Mouse (Mus musculus) hindbrain, embryonic 11.5 days (tissue): ENCODE results near the gene Tmco3. TPM values are rescaled to one million over a fixed set of nuclear protein-coding genes. Genes with fewer than 3 reads are reported as not detected.

Experiments used
- ATAC-seq: fragments of 200-750 bp; cut with Nextera tagmentation; 2 replicates; pipeline ENCODE4 v1.8.0; 2017; ENCODE audit warnings: mild to moderate bottlenecking, moderate TSS enrichment, moderate library complexity; ENCODE audit not compliant: low FRiP score
- DNase-seq: peaks from one replicate; pipeline ENCODE4 v3.0.0-alpha.2; 2015; ENCODE audit warnings: low spot score
- H3K27ac ChIP-seq: fragments of 300-500 bp; sonication (generic); 2 replicates; pipeline ENCODE4 v1.5.1; 2014; ENCODE audit warnings: mild to moderate bottlenecking, low read depth, low read length
- H3K27me3 ChIP-seq: fragments of 300-500 bp; sonication (generic); 2 replicates; pipeline ENCODE4 v1.6.1; 2014; ENCODE audit warnings: mild to moderate bottlenecking, low read length, moderate library complexity, mixed read lengths; ENCODE audit not compliant: control insufficient read depth, insufficient read depth
- H3K36me3 ChIP-seq: fragments of 300-500 bp; sonication (generic); 2 replicates; pipeline ENCODE4 v1.6.1; 2014; ENCODE audit warnings: mild to moderate bottlenecking, low read length, moderate library complexity, mixed read lengths; ENCODE audit not compliant: control insufficient read depth, insufficient read depth
- H3K4me1 ChIP-seq: fragments of 300-500 bp; sonication (generic); replicated peaks from 2 replicates; pipeline ENCODE4 v1.6.1; 2014; ENCODE audit warnings: low read length, mixed read lengths; ENCODE audit not compliant: control insufficient read depth, insufficient read depth
- H3K4me2 ChIP-seq: fragments of 300-500 bp; sonication (generic); replicated peaks from 2 replicates; pipeline ENCODE4 v1.6.1; 2014; ENCODE audit warnings: mild to moderate bottlenecking, low read depth, low read length
- H3K4me3 ChIP-seq: fragments of 300-500 bp; sonication (generic); 2 replicates; pipeline ENCODE4 v1.5.1; 2014; ENCODE audit warnings: low read depth, low read length
- H3K9ac ChIP-seq: fragments of 300-500 bp; sonication (generic); 2 replicates; pipeline ENCODE4 v1.6.1; 2014; ENCODE audit warnings: low read depth, low read length
- H3K9me3 ChIP-seq: fragments of 300-500 bp; sonication (generic); 2 replicates; pipeline ENCODE4 v1.6.1; 2016; ENCODE audit warnings: low read length; ENCODE audit not compliant: control insufficient read depth
- WGBS: fragments of 180-500 bp; shearing (Covaris S2); extraction: QIAGEN DNeasy Blood & Tissue Kit; methylation state at CpG from one replicate; pipeline ENCODE4 v1.1.7; 2014; 5-methylcytosine and 5-hydroxymethylcytosine counted together
- polyA plus RNA-seq: library from polyadenylated mRNA; unstranded; fragments of >200 nt; fragmentation: Nextera tagmentation; extraction: Ambion mirVana; gene quantifications from 2 replicates; pipeline ENCODE4 v1.2.1, GENCODE M21; 2014

The Tmco3 gene
- polyA plus RNA-seq = 36.0 and 37.1 TPM in 2 replicates

- H3K4me3 ChIP-seq = peak within 1 kb of the TSS; percentile 81
- peak; percentile 98 for DNase-seq
- no peaks in the 10 kb centered on the region for H3K27me3 ChIP-seq
- H3K9me3 ChIP-seq = no peaks in the 10 kb centered on the region
- no peaks in the 10 kb centered on the region for H3K36me3 ChIP-seq
- ATAC-seq = peak; percentile 94
- H3K4me1 ChIP-seq = peaks cover 5% of the 10 kb centered on the region; the same call in 1 of the 2 replicates
- H3K9ac ChIP-seq = peak within 1 kb of the TSS; percentile 82
- H3K27ac ChIP-seq = peak within 1 kb of the TSS; percentile 86
- WGBS = under 1% methylated on average over 79 of the region's 79 CpGs
- H3K4me2 ChIP-seq = peak within 1 kb of the TSS; percentile 90
Measured at GRCm38 (mm10) chr8:13287692-13288623, at the start of gene Tmco3, which contains the start of gene Dcun1d2. TSS of gene Tmco3 (plus strand) at chr8:13288190. TSS of gene Dcun1d2 (minus strand) at chr8:13288131.

GRCm38 (mm10) chr8:13240055-13240454 is 47.9 kb upstream of the Tmco3 start:
- Histone ChIP-seq H3K4me3 (no peak overlapping the region), H3K27me3 (no peaks in the 10 kb centered on the region), H3K36me3 (no peaks in the 10 kb centered on the region), H3K4me1 (no peaks in the 10 kb centered on the region), H3K9me3 (no peaks in the 10 kb centered on the region), H3K9ac (no peak overlapping the region), H3K4me2 (no peak overlapping the region), H3K27ac (no peak overlapping the region)
- WGBS = 91% methylated on average over 9 of the region's 9 CpGs
- DNase-seq = no peak
- no peak for ATAC-seq

GRCm38 (mm10) chr8:13240691-13241090 is 47.3 kb upstream of the Tmco3 start:
- DNase-seq (no peak), ATAC-seq (no peak)
- H3K4me1 ChIP-seq = no peaks in the 10 kb centered on the region
- H3K36me3 ChIP-seq = no peaks in the 10 kb centered on the region
- whole genome bisulfite sequencing = 84% methylated on average over 7 of the region's 7 CpGs
- no peaks in the 10 kb centered on the region for H3K27me3 ChIP-seq
- no peak overlapping the region for H3K9ac ChIP-seq
- no peak overlapping the region for H3K4me2 ChIP-seq
- no peak overlapping the region for H3K4me3 ChIP-seq
- no peak overlapping the region for H3K27ac ChIP-seq
- H3K9me3 ChIP-seq = no peaks in the 10 kb centered on the region

GRCm38 (mm10) chr8:13242985-13243870 is 44.8 kb upstream of the Tmco3 start:
- no peak for ATAC-seq
- H3K4me2 ChIP-seq = no peak overlapping the region
- WGBS = 82% methylated on average over 10 of the region's 10 CpGs

GRCm38 (mm10) chr8:13244343-13244880 is 43.6 kb upstream of the Tmco3 start:
- Histone ChIP-seq H3K27me3 (no peaks in the 10 kb centered on the region), H3K27ac (no peak overlapping the region), H3K9me3 (no peaks in the 10 kb centered on the region), H3K9ac (no peak overlapping the region), H3K36me3 (no peaks in the 10 kb centered on the region), H3K4me2 (no peak overlapping the region), H3K4me3 (no peak overlapping the region), H3K4me1 (no peaks in the 10 kb centered on the region)
- DNase-seq (no peak), ATAC-seq (no peak)
- 88% methylated on average over 11 of the region's 11 CpGs for WGBS

More at GRCm38 (mm10) chr8:13242985-13243870, 44.8 kb upstream of the Tmco3 start:
- H3K4me1 ChIP-seq = no peaks in the 10 kb centered on the region
- H3K9me3 ChIP-seq = no peaks in the 10 kb centered on the region
- DNase-seq = no peak
- no peak overlapping the region for H3K27ac ChIP-seq
- H3K9ac ChIP-seq = no peak overlapping the region
- no peaks in the 10 kb centered on the region for H3K27me3 ChIP-seq
- no peaks in the 10 kb centered on the region for H3K36me3 ChIP-seq
- no peak overlapping the region for H3K4me3 ChIP-seq

- H3K4me2 ChIP-seq = no peak overlapping the region
- H3K27ac ChIP-seq = no peak overlapping the region
- no peaks in the 10 kb centered on the region for H3K27me3 ChIP-seq
- H3K4me1 ChIP-seq = no peaks in the 10 kb centered on the region
- H3K4me3 ChIP-seq = no peak overlapping the region
- DNase-seq = no peak
- H3K36me3 ChIP-seq = no peaks in the 10 kb centered on the region; the same call in 1 of the 2 replicates
- no peak for ATAC-seq
- no peak overlapping the region for H3K9ac ChIP-seq
- WGBS = 93% methylated on average over 13 of the region's 13 CpGs
- no peaks in the 10 kb centered on the region for H3K9me3 ChIP-seq
Measured at GRCm38 (mm10) chr8:13252837-13253236, 35.2 kb upstream of the Tmco3 start.

- Histone ChIP-seq H3K36me3 (no peaks in the 10 kb centered on the region; the same call in 1 of the 2 replicates), H3K9ac (no peak overlapping the region), H3K9me3 (no peaks in the 10 kb centered on the region), H3K4me1 (no peaks in the 10 kb centered on the region), H3K27me3 (no peaks in the 10 kb centered on the region), H3K27ac (no peak overlapping the region), H3K4me2 (no peak overlapping the region), H3K4me3 (no peak overlapping the region)
- ATAC-seq (no peak), DNase-seq (no peak)
- WGBS = 78% methylated on average over 5 of the region's 5 CpGs
Measured at GRCm38 (mm10) chr8:13253413-13253812, 34.6 kb upstream of the Tmco3 start.

- no peak within 1 kb of the TSS for H3K27ac ChIP-seq
- 41% methylated on average over 8 of the region's 8 CpGs for WGBS
- ATAC-seq = 0 out of 2 replicates have a peak, but pooled peaks have one; percentile 30
- H3K27me3 ChIP-seq = no peaks in the 10 kb centered on the region
- H3K4me3 ChIP-seq = no peak within 1 kb of the TSS
- H3K4me2 ChIP-seq = no peak within 1 kb of the TSS
- peak; percentile 72 for DNase-seq
- H3K4me1 ChIP-seq = no peaks in the 10 kb centered on the region
- H3K9me3 ChIP-seq = no peaks in the 10 kb centered on the region
- H3K36me3 ChIP-seq = no peaks in the 10 kb centered on the region; the same call in 1 of the 2 replicates
- no peak within 1 kb of the TSS for H3K9ac ChIP-seq
Measured at GRCm38 (mm10) chr8:13254019-13254418, 34.0 kb upstream of the Tmco3 start, which contains the start of gene Adprhl1. TSS of gene Adprhl1 (minus strand) at chr8:13254162.
